Mouse (Mus musculus): Measurements from ENCODE around the gene Trim47. TPM values are rescaled to one million over a fixed set of nuclear protein-coding genes. Genes with fewer than 3 reads are reported as not detected.
"Not testable (repeated sequence)": the region's sequence is repeated elsewhere in the genome, so short reads cannot be mapped to it uniquely, and the experiment has no call there.

Gene Trim47
- polyA plus RNA-seq, 1 experiment from 2014 or later = 79.1 TPM

GRCm38 (mm10) chr11:116095573-116095972 lies 31.4 kb downstream of the Trim47 start:
- no peak overlapping the region for H3K4me2 ChIP-seq
- 51% methylated on average over 3 of the region's 3 CpGs for WGBS
- H3K4me1 ChIP-seq (replicated peaks) = peaks cover 26% of the 10 kb centered on the region
- H3K27me3 ChIP-seq = no peaks in the 10 kb centered on the region
- H3K27ac ChIP-seq = peak overlapping the region; percentile 71
- no peak for ATAC-seq (replicated peaks; ENCODE audit: insufficient number of reproducible peaks, insufficient read depth, low FRiP score, low read depth)
- no peaks in the 10 kb centered on the region for H3K36me3 ChIP-seq
- no peak overlapping the region for H3K9ac ChIP-seq
- no peak overlapping the region for H3K4me3 ChIP-seq
- H3K9me3 ChIP-seq (replicated peaks) = no peaks in the 10 kb centered on the region

GRCm38 (mm10) chr11:116093771-116094565 lies 33.0 kb downstream of the Trim47 start:
- H3K4me3 ChIP-seq = no peak overlapping the region
- no peak overlapping the region for H3K9ac ChIP-seq
- WGBS = 29% methylated on average over 16 of the region's 16 CpGs
- H3K27ac ChIP-seq = peak overlapping the region; percentile 71
- no peaks in the 10 kb centered on the region for H3K27me3 ChIP-seq
- 0 out of 2 replicates have a peak overlapping the region, but pooled peaks have one; percentile 17 for H3K4me2 ChIP-seq
- H3K36me3 ChIP-seq = no peaks in the 10 kb centered on the region
- peaks cover 10% of the 10 kb centered on the region for H3K4me1 ChIP-seq (replicated peaks)
- H3K9me3 ChIP-seq (replicated peaks) = no peaks in the 10 kb centered on the region
- peak; percentile 36 for ATAC-seq (replicated peaks; ENCODE audit: insufficient number of reproducible peaks, insufficient read depth, low FRiP score, low read depth)

- H3K9me3 ChIP-seq (replicated peaks); H3K4me3 ChIP-seq; H3K36me3 ChIP-seq; ATAC-seq (replicated peaks; ENCODE audit: insufficient number of reproducible peaks, insufficient read depth, low FRiP score, low read depth); H3K4me2 ChIP-seq; H3K27me3 ChIP-seq; H3K9ac ChIP-seq: not testable (repeated sequence)
- Histone ChIP-seq H3K4me1 (replicated peaks) (peaks cover 10% of the 10 kb centered on the region), H3K27ac (peak overlapping the region; percentile 71)
- 90% methylated on average over 6 of the region's 6 CpGs for WGBS
These were observed 34.1 kb downstream of the Trim47 start for GRCm38 (mm10) chr11:116092959-116093358.

- no peak overlapping the region for H3K9ac ChIP-seq
- H3K27me3 ChIP-seq = no peaks in the 10 kb centered on the region
- no peaks in the 10 kb centered on the region for H3K36me3 ChIP-seq
- 85% methylated on average over 6 of the region's 6 CpGs for WGBS
- H3K4me3 ChIP-seq = no peak overlapping the region
- peaks cover 13% of the 10 kb centered on the region for H3K4me1 ChIP-seq (replicated peaks)
- H3K4me2 ChIP-seq = no peak overlapping the region
- H3K9me3 ChIP-seq (replicated peaks) = no peaks in the 10 kb centered on the region
- ATAC-seq (replicated peaks; ENCODE audit: insufficient number of reproducible peaks, insufficient read depth, low FRiP score, low read depth) = no peak
- H3K27ac ChIP-seq = no peak overlapping the region
These were observed 35.4 kb downstream of the Trim47 start for GRCm38 (mm10) chr11:116091591-116091990.

GRCm38 (mm10) chr11:116089545-116089944 lies 37.5 kb downstream of the Trim47 start:
- Histone ChIP-seq H3K4me2 (no peak overlapping the region), H3K27me3 (no peaks in the 10 kb centered on the region), H3K27ac (no peak overlapping the region), H3K4me1 (replicated peaks) (peaks cover 27% of the 10 kb centered on the region), H3K9ac (no peak overlapping the region), H3K9me3 (replicated peaks) (no peaks in the 10 kb centered on the region), H3K4me3 (no peak overlapping the region), H3K36me3 (peaks cover 2% of the 10 kb centered on the region; the same call in 1 of the 2 replicates)
- 85% methylated on average over 6 of the region's 6 CpGs for WGBS
- no peak for ATAC-seq (replicated peaks; ENCODE audit: insufficient number of reproducible peaks, insufficient read depth, low FRiP score, low read depth)

- no peaks in the 10 kb centered on the region for H3K27me3 ChIP-seq
- H3K27ac ChIP-seq = no peak overlapping the region
- H3K9me3 ChIP-seq (replicated peaks) = no peaks in the 10 kb centered on the region
- no peak overlapping the region for H3K4me2 ChIP-seq
- WGBS = 64% methylated on average over 11 of the region's 11 CpGs
- H3K4me1 ChIP-seq (replicated peaks) = peaks cover 24% of the 10 kb centered on the region
- H3K9ac ChIP-seq = no peak overlapping the region
- H3K36me3 ChIP-seq = peaks cover 9% of the 10 kb centered on the region; the same call in 1 of the 2 replicates
- no peak for ATAC-seq (replicated peaks; ENCODE audit: insufficient number of reproducible peaks, insufficient read depth, low FRiP score, low read depth)
- H3K4me3 ChIP-seq = no peak overlapping the region
These were observed 38.1 kb downstream of the Trim47 start for GRCm38 (mm10) chr11:116088741-116089394.

- H3K36me3 ChIP-seq = peaks cover 15% of the 10 kb centered on the region
- H3K9me3 ChIP-seq (replicated peaks) = no peaks in the 10 kb centered on the region
- no peak overlapping the region for H3K4me3 ChIP-seq
- H3K9ac ChIP-seq = no peak overlapping the region
- peak overlapping the region; percentile 68; the same call in 1 of the 2 replicates for H3K4me2 ChIP-seq
- H3K4me1 ChIP-seq (replicated peaks) = peaks cover 21% of the 10 kb centered on the region
- WGBS = 70% methylated on average over 8 of the region's 8 CpGs
- no peak overlapping the region for H3K27ac ChIP-seq
- H3K27me3 ChIP-seq = no peaks in the 10 kb centered on the region
- no peak for ATAC-seq (replicated peaks; ENCODE audit: insufficient number of reproducible peaks, insufficient read depth, low FRiP score, low read depth)
These were observed 38.8 kb downstream of the Trim47 start for GRCm38 (mm10) chr11:116088188-116088587.

GRCm38 (mm10) chr11:116087194-116088130 lies 39.5 kb downstream of the Trim47 start:
- Histone ChIP-seq H3K36me3 (peaks cover 21% of the 10 kb centered on the region), H3K4me2 (peak overlapping the region; percentile 68), H3K4me1 (replicated peaks) (peaks cover 21% of the 10 kb centered on the region), H3K9me3 (replicated peaks) (no peaks in the 10 kb centered on the region), H3K27ac (peak overlapping the region; percentile 86), H3K4me3 (peak overlapping the region; percentile 62), H3K9ac (peak overlapping the region; percentile 59), H3K27me3 (no peaks in the 10 kb centered on the region)
- ATAC-seq (replicated peaks; ENCODE audit: insufficient number of reproducible peaks, insufficient read depth, low FRiP score, low read depth) = peak; percentile 78
- 3% methylated on average over 31 of the region's 31 CpGs for WGBS

GRCm38 (mm10) chr11:116086258-116087193 lies 40.5 kb downstream of the Trim47 start, which contains the start of gene Wbp2:
Wbp2 (minus strand) TSS chr11:116086995.
- no peaks in the 10 kb centered on the region for H3K27me3 ChIP-seq
- peak within 1 kb of the TSS; percentile 76 for H3K4me2 ChIP-seq
- H3K36me3 ChIP-seq = peaks cover 30% of the 10 kb centered on the region
- peak within 1 kb of the TSS; percentile 86 for H3K27ac ChIP-seq
- H3K4me3 ChIP-seq = peak within 1 kb of the TSS; percentile 62
- H3K9ac ChIP-seq = peak within 1 kb of the TSS; percentile 59
- peaks cover 21% of the 10 kb centered on the region for H3K4me1 ChIP-seq (replicated peaks)
- no peaks in the 10 kb centered on the region for H3K9me3 ChIP-seq (replicated peaks)
- ATAC-seq (replicated peaks; ENCODE audit: insufficient number of reproducible peaks, insufficient read depth, low FRiP score, low read depth) = peak; percentile 97
- WGBS = 4% methylated on average over 39 of the region's 43 CpGs

- Histone ChIP-seq H3K27me3 (no peaks in the 10 kb centered on the region), H3K4me3 (no peak overlapping the region), H3K36me3 (peaks cover 52% of the 10 kb centered on the region), H3K9ac (peak overlapping the region; percentile 15; the same call in 1 of the 2 replicates), H3K27ac (no peak overlapping the region), H3K4me1 (replicated peaks) (peaks cover 21% of the 10 kb centered on the region), H3K4me2 (no peak overlapping the region), H3K9me3 (replicated peaks) (no peaks in the 10 kb centered on the region)
- ATAC-seq (replicated peaks; ENCODE audit: insufficient number of reproducible peaks, insufficient read depth, low FRiP score, low read depth) = no peak
- 88% methylated on average over 6 of the region's 6 CpGs for WGBS
These were observed 42.8 kb downstream of the Trim47 start for GRCm38 (mm10) chr11:116084166-116084565.
